Mouse (Mus musculus): ENCODE data around the gene Gpx4.

- no peak for TF ChIP-seq TAL1 (IDR thresholded peaks at IDR 0.05; ENCODE audit: low read length)
- TF ChIP-seq GATA1 (IDR thresholded peaks at IDR 0.05; ENCODE audit: low read length) = no peak
Observed at GRCm38 (mm10) chr10:79997819-79998218, 49.1 kb upstream of the Gpx4 start.

Data from erythroblast, embryonic 14.5 days (primary cell).